Mouse (Mus musculus) MEL (cell line): ENCODE results near the gene Icam1. TPM values are rescaled to one million over a fixed set of nuclear protein-coding genes. Genes with fewer than 3 reads are reported as not detected.

Experiments used
- DNase-seq: peaks from one replicate; pipeline ENCODE4 v3.0.0; 2011; ENCODE audit warnings: low read depth, low spot score
- H3K27ac ChIP-seq: 2 replicates; pipeline ENCODE4 v1.5.1; 2012; ENCODE audit warnings: low read depth, mild to moderate bottlenecking, control low read depth, low read length, moderate library complexity; ENCODE audit not compliant: control insufficient read depth
- H3K27me3 ChIP-seq, 2 experiments: fragments of 150-350 bp in 1 of 2; sonication (generic) in 1 of 2; 2 replicates each; pipeline ENCODE4 v1.6.1; 2012; ENCODE audit warnings: low read length in 2 of 2, mild to moderate bottlenecking in 2 of 2, improper control_type of control experiment in 1 of 2, moderate library complexity in 1 of 2; ENCODE audit not compliant: insufficient read depth in 2 of 2, control insufficient read depth in 1 of 2
- H3K36me3 ChIP-seq, 2 experiments: 2 replicates each; pipeline ENCODE4 v1.6.1; 2012 to 2014; ENCODE audit warnings: low read length in 2 of 2, improper control_type of control experiment in 1 of 2, inconsistent platforms in 1 of 2, mild to moderate bottlenecking in 1 of 2; ENCODE audit not compliant: insufficient read depth in 2 of 2, control insufficient read depth in 1 of 2
- H3K4me1 ChIP-seq, 2 experiments: fragments of 150-350 bp in 1 of 2; sonication (generic) in 1 of 2; 2 replicates each; pipeline ENCODE4 v1.6.1; 2012; ENCODE audit warnings: low read length in 2 of 2, improper control_type of control experiment in 1 of 2, mild to moderate bottlenecking in 1 of 2; ENCODE audit not compliant: insufficient read depth in 2 of 2, control insufficient read depth in 1 of 2
- H3K4me3 ChIP-seq, 2 experiments: fragments of 150-350 bp in 1 of 2; sonication (generic) in 1 of 2; 2 replicates each; pipeline ENCODE4 v1.5.1; 2012; ENCODE audit warnings: low read depth in 2 of 2, low read length in 2 of 2, mild to moderate bottlenecking in 2 of 2, moderate library complexity in 2 of 2, control low read depth in 1 of 2, improper control_type of control experiment in 1 of 2; ENCODE audit not compliant: control insufficient read depth in 1 of 2, insufficient read depth in 1 of 2
- H3K79me2 ChIP-seq: 2 replicates; pipeline ENCODE4 v1.6.1; 2012; ENCODE audit warnings: mild to moderate bottlenecking, low read length, moderate library complexity; ENCODE audit not compliant: control insufficient read depth, poor library complexity, insufficient read depth
- H3K9ac ChIP-seq: 2 replicates; pipeline ENCODE4 v1.6.1; 2012; ENCODE audit warnings: low read depth, mild to moderate bottlenecking, control low read depth, low read length, moderate library complexity; ENCODE audit not compliant: control insufficient read depth, poor library complexity, severe bottlenecking
- H3K9me3 ChIP-seq: fragments of 150-350 bp; sonication (generic); replicated peaks from 2 replicates; pipeline ENCODE4 v1.6.1; 2012; ENCODE audit warnings: mild to moderate bottlenecking, low read length, improper control_type of control experiment, moderate library complexity; ENCODE audit not compliant: insufficient read depth
- BHLHE40 ChIP-seq: IDR thresholded peaks from 2 replicates; pipeline ENCODE4 v1.6.1; 2012; ENCODE audit warnings: low read depth, mild to moderate bottlenecking, inconsistent platforms, low read length, improper control_type of control experiment, borderline replicate concordance
- CHD1 ChIP-seq: IDR thresholded peaks from 2 replicates; pipeline ENCODE4 v1.6.1; 2012; ENCODE audit warnings: low read depth, mild to moderate bottlenecking, inconsistent platforms, low read length, improper control_type of control experiment
- CHD2 ChIP-seq: IDR thresholded peaks from 2 replicates; pipeline ENCODE4 v1.6.1; 2011; ENCODE audit warnings: low read length, improper control_type of control experiment
- CTCF ChIP-seq, 3 experiments: IDR thresholded peaks in 2 of 3; conservative IDR thresholded peaks in 1 of 3; 2 replicates each; pipeline ENCODE4 v1.5.1; 2011 to 2012; ENCODE audit warnings: low read length in 3 of 3, low read depth in 2 of 3, mild to moderate bottlenecking in 2 of 3, improper control_type of control experiment in 1 of 3, inconsistent platforms in 1 of 3, mixed read lengths in 1 of 3, moderate library complexity in 1 of 3; ENCODE audit not compliant: control insufficient read depth in 1 of 3, insufficient read depth in 1 of 3, poor library complexity in 1 of 3, severe bottlenecking in 1 of 3
- E2F4 ChIP-seq: IDR thresholded peaks from 2 replicates; pipeline ENCODE4 v1.6.1; 2011; ENCODE audit warnings: low read depth, low read length, improper control_type of control experiment, borderline replicate concordance
- GABPA ChIP-seq: IDR thresholded peaks from 2 replicates; pipeline ENCODE4 v1.6.1; 2012; ENCODE audit warnings: low read depth, mild to moderate bottlenecking, inconsistent platforms, low read length, improper control_type of control experiment, moderate library complexity
- KAT2A ChIP-seq: conservative IDR thresholded peaks from 2 replicates; pipeline ENCODE4 v1.6.1; 2012; ENCODE audit warnings: low read depth, low read length, improper control_type of control experiment, inconsistent platforms
- MAX ChIP-seq: IDR thresholded peaks from 2 replicates; pipeline ENCODE4 v1.6.1; 2011; ENCODE audit warnings: low read length, improper control_type of control experiment
- MAZ ChIP-seq: IDR thresholded peaks from 2 replicates; pipeline ENCODE4 v1.6.1; 2012; ENCODE audit warnings: low read depth, mild to moderate bottlenecking, inconsistent platforms, low read length, improper control_type of control experiment
- MYB ChIP-seq: IDR thresholded peaks from 2 replicates; pipeline ENCODE4 v1.6.1; 2011; ENCODE audit warnings: mild to moderate bottlenecking, low read depth, low read length, improper control_type of control experiment
- MYC ChIP-seq: IDR thresholded peaks from 2 replicates; pipeline ENCODE4 v1.6.1; 2011; ENCODE audit warnings: low read depth, mild to moderate bottlenecking, low read length, improper control_type of control experiment, moderate library complexity
- NELFE ChIP-seq: IDR thresholded peaks from 2 replicates; pipeline ENCODE4 v1.6.1; 2011; ENCODE audit warnings: low read depth, low read length, improper control_type of control experiment
- POLR2AphosphoS5 ChIP-seq: IDR thresholded peaks from 2 replicates; pipeline ENCODE4 v1.6.1; 2012; ENCODE audit warnings: low read depth, borderline replicate concordance, mild to moderate bottlenecking, inconsistent platforms, low read length, moderate library complexity, mixed read lengths
- RAD21 ChIP-seq: IDR thresholded peaks from 2 replicates; pipeline ENCODE4 v1.6.1; 2011; ENCODE audit warnings: mild to moderate bottlenecking, low read depth, low read length, improper control_type of control experiment
- RCOR1 ChIP-seq: IDR thresholded peaks from 2 replicates; pipeline ENCODE4 v1.6.1; 2012; ENCODE audit warnings: low read depth, mild to moderate bottlenecking, inconsistent platforms, low read length, improper control_type of control experiment
- SIN3A ChIP-seq: IDR thresholded peaks from 2 replicates; pipeline ENCODE4 v1.6.1; 2012; ENCODE audit warnings: low read length, improper control_type of control experiment, inconsistent platforms
- SMC3 ChIP-seq: IDR thresholded peaks from 2 replicates; pipeline ENCODE4 v1.6.1; 2011; ENCODE audit warnings: low read depth, low read length, improper control_type of control experiment
- TBP ChIP-seq: IDR thresholded peaks from 2 replicates; pipeline ENCODE4 v1.8.0; 2011; ENCODE audit warnings: low read depth, low read length, improper control_type of control experiment
- USF2 ChIP-seq, 2 experiments: IDR thresholded peaks; 2 replicates each; pipeline ENCODE4 v1.6.1; 2011 to 2012; ENCODE audit warnings: improper control_type of control experiment in 2 of 2, low read length in 2 of 2, borderline replicate concordance in 1 of 2, inconsistent platforms in 1 of 2, low read depth in 1 of 2, mild to moderate bottlenecking in 1 of 2; ENCODE audit not compliant: insufficient read depth in 1 of 2
- ZKSCAN1 ChIP-seq: IDR thresholded peaks from 2 replicates; pipeline ENCODE4 v1.6.1; 2012; ENCODE audit warnings: low read depth, mild to moderate bottlenecking, inconsistent platforms, low read length, improper control_type of control experiment, moderate library complexity
- ZNF384 ChIP-seq: IDR thresholded peaks from 2 replicates; pipeline ENCODE4 v1.6.1; 2012; ENCODE audit warnings: low read depth, mild to moderate bottlenecking, inconsistent platforms, low read length, improper control_type of control experiment
- polyA plus RNA-seq, 2 experiments: library from polyadenylated mRNA; stranded (reverse) in 1 of 2; unstranded in 1 of 2; fragments of >175 nt in 1 of 2; fragments of >200 nt in 1 of 2; gene quantifications; 2 replicates each; pipeline versions ENCODE4 v1.2.1 to v1.2.4; 2012; ENCODE audit warnings: low replicate concordance in 2 of 2, low read depth in 1 of 2; ENCODE audit not compliant: insufficient read length in 2 of 2, insufficient read depth in 1 of 2, missing spikeins in 1 of 2
- total RNA-seq: library from RNA; depleted of rRNA; stranded (reverse); fragments of 300-350 nt; gene quantifications from 2 replicates; pipeline ENCODE4 v1.2.3, GENCODE M21; 2012

Gene Icam1
- total and polyA plus RNA-seq, 3 experiments, result 26.0 to 31.0 TPM; not detected in 1

GRCm38 (mm10) chr9:20978409-20979095 lies 37.2 kb upstream of the Icam1 start:
- TF ChIP-seq E2F4, result no peak
- TF ChIP-seq BHLHE40, result no peak
- no peak for TF ChIP-seq SIN3A
- no peak for TF ChIP-seq SMC3
- TF ChIP-seq MAX, result no peak
- TF ChIP-seq MYB, result no peak
- TF ChIP-seq RCOR1, result no peak
- TF ChIP-seq, all 39 proteins: peak for 0
- no peak overlapping the region for H3K4me3 ChIP-seq
- peaks cover 13 to 41% of the 10 kb centered on the region in 2 experiments for H3K4me1 ChIP-seq
- no peak for DNase-seq
- peaks cover 0 to 19% of the 10 kb centered on the region in 2 experiments; a peak in 2 of 4 replicates for H3K36me3 ChIP-seq
- H3K79me2 ChIP-seq, result no peaks in the 10 kb centered on the region; the same call in 1 of the 2 replicates
- H3K27me3 ChIP-seq, result peaks cover 4 to 7% of the 10 kb centered on the region in 2 experiments; a peak in 3 of 4 replicates
- no peaks in the 10 kb centered on the region for H3K9me3 ChIP-seq
- no peak overlapping the region for H3K27ac ChIP-seq
- no peak overlapping the region for H3K9ac ChIP-seq

GRCm38 (mm10) chr9:20979181-20979580 lies 36.6 kb upstream of the Icam1 start:
- Histone ChIP-seq H3K9ac (no peak overlapping the region), H3K36me3 (peaks cover 0 to 16% of the 10 kb centered on the region in 2 experiments; a peak in 2 of 4 replicates), H3K9me3 (no peaks in the 10 kb centered on the region), H3K4me3 (no peak overlapping the region), H3K79me2 (no peaks in the 10 kb centered on the region; the same call in 1 of the 2 replicates), H3K27ac (no peak overlapping the region), H3K4me1 (peaks cover 10 to 36% of the 10 kb centered on the region in 2 experiments), H3K27me3 (peaks cover 4 to 7% of the 10 kb centered on the region in 2 experiments; a peak in 3 of 4 replicates)
- TF ChIP-seq TBP (no peak), RCOR1 (no peak), POLR2AphosphoS5 (no peak), MYC (no peak), USF2 (IDR thresholded peaks at IDR 0.05; ENCODE audit: borderline replicate concordance in 1 of 2, insufficient read depth in 1 of 2, low read depth in 1 of 2, low read length in 2 of 2) (no peak)
- no peak for DNase-seq

GRCm38 (mm10) chr9:20979769-20980168 lies 36.0 kb upstream of the Icam1 start:
- Histone ChIP-seq H3K4me1 (peaks cover 10 to 31% of the 10 kb centered on the region in 2 experiments), H3K27me3 (peaks cover 4 to 7% of the 10 kb centered on the region in 2 experiments; a peak in 3 of 4 replicates), H3K36me3 (peaks cover 0 to 15% of the 10 kb centered on the region in 2 experiments; a peak in 2 of 4 replicates), H3K4me3 (no peak overlapping the region), H3K79me2 (no peaks in the 10 kb centered on the region; the same call in 1 of the 2 replicates)
- TF ChIP-seq CTCF (IDR thresholded peaks at IDR 0.05 in 2 of 3, conservative IDR thresholded peaks at IDR 0.05 in 1 of 3; ENCODE audit: control insufficient read depth in 1 of 3, insufficient read depth in 1 of 3, low read depth in 2 of 3, low read length in 3 of 3, poor library complexity in 1 of 3, severe bottlenecking in 1 of 3) (no peak), CHD1 (no peak), RAD21 (no peak), E2F4 (no peak), MAZ (no peak), GABPA (no peak), NELFE (no peak), MYB (no peak), ZKSCAN1 (no peak), KAT2A (no peak), SMC3 (no peak), ZNF384 (no peak), CHD2 (no peak)
- TF ChIP-seq, all 39 proteins: peak for 0
- Histone ChIP-seq H3K27ac (no peak overlapping the region), H3K9ac (no peak overlapping the region), H3K9me3 (no peaks in the 10 kb centered on the region)
- DNase-seq, result no peak
